Mouse (Mus musculus) 3T3-L1 (cell line): Measurements from ENCODE around the gene Gm37596.
"Not testable (repeated sequence)": the region's sequence is repeated elsewhere in the genome, so short reads cannot be mapped to it uniquely, and the experiment has no call there.

Experiments
- DNase-seq: peaks from one replicate; pipeline ENCODE4 v3.0.0-alpha.2; 2015; ENCODE audit warnings: low read depth, low spot score

Gm37596 gene

DNA sequence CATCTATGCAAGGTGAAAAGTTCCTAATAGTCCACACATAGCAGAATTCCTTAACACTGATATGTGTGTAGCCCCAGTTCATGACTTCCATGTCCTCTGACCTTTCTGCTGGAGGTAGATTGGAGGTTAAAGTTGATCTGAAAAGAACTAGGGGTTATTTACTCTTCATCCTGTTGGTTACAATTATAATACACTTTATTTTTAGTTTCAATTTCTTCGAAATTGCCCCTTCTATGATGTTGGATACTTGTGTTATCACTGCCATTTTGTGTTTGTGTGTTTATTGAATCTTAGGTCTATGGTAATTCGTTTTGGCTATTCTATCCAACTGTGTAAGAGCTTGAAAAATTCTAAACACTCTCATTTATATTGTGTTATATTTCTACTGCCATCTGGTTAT, at the start of gene Gm37596:
TSS of gene Gm37596 (minus strand) at position 101 of the 400 bp plus-strand sequence.
- not testable (repeated sequence) for DNase-seq

DNA sequence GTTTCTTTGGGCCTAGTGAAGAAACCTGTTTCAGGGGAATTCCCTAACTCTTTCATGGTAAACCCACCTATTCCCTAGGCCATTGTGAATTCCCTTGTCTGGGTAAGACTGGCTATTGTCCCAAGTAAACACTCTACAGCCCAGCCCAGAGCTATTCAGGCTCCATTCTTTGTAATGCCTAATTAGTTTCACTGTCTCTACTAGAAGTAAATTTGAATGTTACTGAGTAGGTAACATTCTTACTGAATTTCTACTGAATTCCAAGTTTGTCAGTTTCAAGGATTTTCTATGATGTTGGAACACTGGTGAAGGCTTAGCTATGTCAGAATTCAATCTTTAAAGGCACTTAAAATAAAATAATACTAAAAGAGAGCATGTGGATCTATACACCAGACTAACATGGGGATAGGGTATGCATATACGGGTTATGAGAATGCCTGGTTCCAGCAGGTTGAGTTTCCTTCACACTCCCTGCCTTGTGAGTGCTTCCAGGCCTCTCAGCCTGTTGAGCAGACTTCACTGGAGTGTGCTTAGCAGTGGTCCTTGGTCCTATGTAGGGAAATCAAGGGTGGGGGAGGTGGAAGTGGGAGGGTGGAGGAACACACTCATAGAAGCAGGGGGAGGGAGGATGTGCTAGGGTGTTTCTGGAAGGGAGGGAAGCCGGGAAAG, 16.2 kb upstream of the Gm37596 start:
- DNase-seq: not testable (repeated sequence)

DNA sequence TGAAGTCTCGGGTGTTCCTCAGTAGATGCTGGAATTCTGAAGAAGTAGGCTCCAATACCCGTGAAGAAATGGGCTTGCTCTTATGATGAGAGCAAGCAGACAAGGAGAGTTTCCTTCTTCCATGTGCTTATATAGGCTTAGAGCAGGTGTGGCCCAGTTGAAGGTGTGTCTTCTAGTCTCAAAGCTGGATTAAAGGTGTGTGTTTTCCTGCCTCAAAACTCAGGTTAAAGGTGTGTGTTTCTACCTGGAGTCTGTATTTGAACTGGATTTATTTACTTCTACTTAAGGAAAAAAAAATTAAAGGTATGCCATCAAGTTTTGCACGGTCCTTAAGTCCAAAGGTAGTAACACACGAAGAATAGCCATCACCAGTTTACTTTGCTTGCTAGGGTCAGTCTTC, 16.7 kb downstream of the Gm37596 start, which contains the start of gene Tdpoz1:
TSS of gene Tdpoz1 (minus strand) at position 101 of the 400 bp plus-strand sequence.
- not testable (repeated sequence) for DNase-seq

DNA sequence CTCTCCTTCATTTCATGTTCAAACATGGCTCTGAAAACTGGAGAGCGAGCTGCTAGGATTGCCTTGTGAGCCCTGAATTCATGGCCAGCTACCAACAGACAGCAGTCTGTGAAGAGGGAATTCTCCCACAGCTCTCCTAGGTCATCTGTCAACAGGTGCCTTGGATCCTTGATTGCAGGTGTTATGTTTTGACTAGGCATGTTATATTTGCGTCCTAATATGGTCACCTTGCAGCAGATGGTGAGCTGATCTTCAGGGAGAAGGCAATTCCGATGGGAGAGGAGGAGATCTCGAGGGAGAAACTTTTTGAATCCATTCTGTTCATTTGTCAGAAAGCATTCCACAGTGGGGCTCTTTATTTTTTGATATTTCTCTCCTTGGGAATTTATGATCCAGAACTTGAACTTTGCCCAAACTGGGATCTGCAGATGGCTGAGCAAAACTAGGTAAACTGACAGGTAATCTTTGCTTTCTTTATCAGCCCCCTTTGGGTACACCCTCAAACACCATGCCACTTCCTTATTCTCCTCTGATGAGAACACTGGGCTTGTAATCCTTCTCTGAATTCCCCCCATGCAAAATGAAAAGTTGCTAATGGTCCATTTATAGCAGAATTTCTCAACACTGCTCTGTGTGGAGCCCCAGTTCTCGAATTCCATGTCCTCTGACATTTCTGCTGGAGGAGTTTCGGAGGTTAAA, 21.9 kb downstream of the Gm37596 start:
- DNase-seq: not testable (repeated sequence)

DNA sequence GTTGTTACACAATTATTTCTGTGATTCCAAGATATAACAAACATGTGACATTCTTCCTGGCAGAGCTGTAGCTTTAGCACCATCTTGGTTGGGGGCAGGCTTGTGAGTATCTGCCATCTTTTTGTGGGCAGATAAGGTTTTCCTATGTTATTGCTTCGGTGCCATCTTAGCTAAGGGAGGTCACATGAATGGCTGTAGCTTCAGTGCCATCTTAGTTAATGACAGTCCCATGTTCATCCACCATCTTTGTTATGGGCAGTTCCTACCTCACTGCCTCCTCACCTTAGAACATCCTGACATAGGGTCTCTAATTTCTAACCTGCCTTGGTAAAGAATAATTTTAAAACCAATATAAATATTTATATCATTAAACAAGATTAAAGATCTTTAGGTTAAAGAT, 38.6 kb downstream of the Gm37596 start:
- DNase-seq: no peak

DNA sequence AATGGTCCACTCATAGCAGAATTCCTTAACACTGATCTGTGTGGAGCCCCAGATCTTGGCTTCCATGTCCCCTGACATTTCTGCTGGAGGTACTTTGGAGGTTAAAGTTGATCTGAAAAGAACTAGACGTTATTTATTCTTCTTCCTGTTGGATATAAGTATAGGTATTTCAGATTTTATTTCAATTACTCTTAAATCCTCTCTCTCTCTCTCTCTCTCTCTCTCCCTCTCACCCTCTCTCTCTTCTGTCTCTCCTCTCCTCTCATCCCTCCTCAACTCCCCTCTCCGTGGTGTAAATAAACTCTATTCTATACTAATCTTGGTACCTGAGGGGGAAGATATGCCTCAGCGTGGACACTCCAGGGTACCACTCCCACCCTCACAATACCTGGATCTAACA, 40.3 kb downstream of the Gm37596 start, which contains the start of gene Tdpoz2:
TSS of gene Tdpoz2 (minus strand) at position 101 of the 400 bp plus-strand sequence.
- no peak for DNase-seq
